Mouse (Mus musculus): Measurements from ENCODE around the gene Plppr2.

Plppr2 gene

DNA sequence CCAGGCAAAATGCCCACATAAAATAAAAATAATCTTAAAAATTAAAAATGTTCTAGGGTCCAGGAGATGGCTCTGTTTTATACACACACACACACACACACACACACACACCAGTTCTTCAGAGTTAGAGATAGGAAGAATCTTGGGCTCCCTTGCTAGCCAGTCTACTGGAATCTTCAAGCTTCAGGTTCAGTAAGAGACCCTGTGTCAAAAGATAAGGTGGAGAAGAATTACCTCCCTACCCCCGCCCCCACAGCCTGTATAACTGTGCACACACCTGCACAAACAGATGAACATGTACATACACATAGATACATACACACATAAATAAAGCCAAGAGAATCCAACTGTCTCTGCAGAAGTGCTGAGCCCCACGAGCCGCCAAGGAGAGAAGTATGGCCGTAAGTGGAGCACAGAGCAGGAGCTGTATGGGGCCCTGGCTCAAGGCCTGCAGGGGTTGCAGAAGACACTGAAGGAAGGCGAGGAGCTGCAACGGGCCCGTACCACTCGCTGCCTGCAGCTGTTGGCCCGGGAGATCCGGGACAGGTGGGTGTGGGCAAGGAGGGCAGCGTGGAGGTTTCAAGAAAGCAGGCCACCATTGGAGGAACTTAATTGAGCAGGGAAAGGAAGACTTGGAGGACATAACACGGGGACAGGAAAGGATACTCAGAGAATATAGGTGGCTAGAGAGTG is 4.2 kb upstream of the Plppr2 start:
- no peak for DNase-seq (ENCODE audit: low read depth, low spot score)

DNA sequence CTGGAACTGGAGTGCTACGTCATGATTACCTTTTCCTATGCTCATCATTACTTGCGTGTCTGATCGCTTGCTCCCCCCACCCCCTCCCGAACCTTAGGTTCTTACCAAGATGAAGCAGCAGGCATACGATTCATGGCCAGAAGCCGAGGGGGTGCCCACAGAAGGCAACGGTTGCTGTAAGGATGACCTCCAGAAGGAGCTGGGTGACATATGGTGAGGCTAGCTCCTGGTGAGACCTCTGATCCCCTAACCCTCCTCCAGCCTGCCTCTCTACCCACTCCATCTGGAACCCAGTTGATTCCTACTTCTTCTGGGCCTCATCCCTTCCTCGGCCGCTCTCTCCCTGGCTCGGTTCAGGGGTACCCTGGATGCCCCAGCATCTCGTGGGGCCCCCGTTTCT is 2.8 kb upstream of the Plppr2 start:
- DNase-seq (ENCODE audit: low read depth, low spot score), result no peak

DNA sequence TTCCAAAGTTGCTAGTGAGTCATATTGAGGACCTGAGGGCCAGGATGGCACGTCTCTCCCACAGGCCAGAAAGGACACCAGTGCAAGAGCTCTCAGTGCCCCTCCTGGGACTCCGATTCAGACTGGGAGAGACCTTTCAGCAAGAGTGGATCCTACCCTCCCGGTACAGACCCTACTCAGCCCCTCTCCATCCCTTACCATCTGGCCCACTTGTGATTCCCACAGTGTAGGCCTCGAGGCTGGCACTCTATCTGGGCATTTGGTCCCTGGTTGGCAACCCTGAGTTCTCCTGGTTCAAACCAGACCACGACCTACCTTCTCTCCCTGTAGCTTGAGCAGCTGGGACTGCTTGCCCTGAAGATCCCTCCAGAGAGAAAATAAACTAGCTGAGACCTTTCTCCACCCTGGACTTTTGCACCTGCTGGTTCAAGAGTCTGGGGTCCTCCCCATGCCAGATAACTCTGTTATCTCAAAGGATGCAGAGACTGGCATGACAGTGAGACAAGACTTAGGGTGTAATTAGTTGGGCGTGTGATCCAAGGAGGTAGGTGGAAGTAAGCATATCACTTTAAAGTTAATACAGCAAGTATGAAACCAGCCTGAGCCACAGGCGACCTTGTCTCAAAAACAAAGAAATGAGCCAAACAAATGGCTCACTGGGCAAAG is 1.2 kb upstream of the Plppr2 start:
- DNase-seq (ENCODE audit: low read depth, low spot score), result no peak

DNA sequence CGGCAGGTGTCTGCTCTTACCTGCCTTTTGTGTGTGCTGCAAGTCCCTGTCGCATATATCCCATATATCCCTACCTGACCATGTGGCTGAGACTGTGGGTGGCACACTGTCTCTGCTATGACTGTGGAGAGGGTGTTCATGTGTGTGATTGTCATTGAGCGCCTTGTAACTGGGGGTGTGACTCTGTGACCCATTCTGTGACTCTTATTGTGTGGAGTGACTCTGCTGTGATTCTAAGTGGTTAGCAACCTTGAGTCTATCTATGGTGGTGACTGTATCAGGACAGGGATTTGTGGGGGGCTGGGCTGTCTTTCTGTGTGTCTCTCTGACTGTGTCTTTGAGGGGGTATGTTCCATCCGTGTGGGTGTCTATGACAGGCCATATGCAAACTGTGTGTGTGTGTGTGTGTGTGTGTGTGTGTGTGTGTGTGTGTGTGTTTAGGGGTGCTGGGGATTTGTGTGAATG is 910 bp downstream of the Plppr2 start:
- no peak for DNase-seq (ENCODE audit: low read depth, low spot score)

DNA sequence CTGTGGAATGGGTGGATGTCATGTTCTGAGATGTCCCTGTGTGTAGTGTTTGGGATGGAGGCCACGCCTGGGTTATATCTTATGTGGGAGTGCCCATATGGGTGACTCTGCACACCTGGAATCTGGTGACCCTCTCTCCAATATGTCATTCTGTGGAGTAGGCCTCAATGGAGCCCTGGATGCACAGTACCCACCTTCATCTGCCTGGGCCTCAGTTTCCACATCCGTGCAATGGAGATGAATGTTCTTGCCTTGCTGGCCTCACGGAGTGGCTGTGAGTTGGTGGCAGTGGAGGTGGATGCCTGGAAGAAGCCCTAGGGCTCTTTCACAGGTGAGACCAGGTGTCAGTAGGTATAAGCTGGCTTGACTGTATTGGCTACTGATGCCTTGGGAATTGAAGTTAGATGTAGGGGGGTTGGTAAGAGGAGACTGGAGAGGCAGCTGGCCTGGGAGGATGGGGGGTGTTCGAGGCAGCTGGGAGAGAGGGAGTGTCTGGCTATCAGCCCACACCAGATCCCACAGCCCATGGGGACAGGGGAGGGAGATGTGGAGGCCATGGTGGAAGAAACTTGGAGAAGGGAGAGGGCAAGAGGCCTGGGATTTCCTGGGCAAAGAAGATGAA is 1.5 kb downstream of the Plppr2 start:
- no peak for DNase-seq (ENCODE audit: low read depth, low spot score)

DNA sequence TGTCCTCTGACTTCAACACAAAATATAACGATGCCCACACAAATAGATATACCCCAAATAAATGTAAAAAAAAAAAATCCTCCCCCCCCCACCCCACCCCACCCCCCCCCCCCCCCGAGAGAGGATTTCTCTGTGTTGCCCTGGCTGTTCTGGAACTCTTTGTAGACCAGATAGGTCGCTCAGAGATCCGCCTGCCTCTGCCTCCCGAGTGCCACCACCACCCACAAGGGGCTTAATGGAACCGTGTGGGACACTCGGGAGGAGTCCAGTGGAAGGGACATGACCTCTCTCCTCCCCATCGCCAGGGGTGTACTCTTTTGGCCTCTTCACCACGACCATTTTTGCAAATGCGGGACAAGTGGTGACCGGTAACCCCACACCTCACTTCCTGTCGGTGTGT is 6.2 kb downstream of the Plppr2 start:
- DNase-seq (ENCODE audit: low read depth, low spot score), result no peak

DNA sequence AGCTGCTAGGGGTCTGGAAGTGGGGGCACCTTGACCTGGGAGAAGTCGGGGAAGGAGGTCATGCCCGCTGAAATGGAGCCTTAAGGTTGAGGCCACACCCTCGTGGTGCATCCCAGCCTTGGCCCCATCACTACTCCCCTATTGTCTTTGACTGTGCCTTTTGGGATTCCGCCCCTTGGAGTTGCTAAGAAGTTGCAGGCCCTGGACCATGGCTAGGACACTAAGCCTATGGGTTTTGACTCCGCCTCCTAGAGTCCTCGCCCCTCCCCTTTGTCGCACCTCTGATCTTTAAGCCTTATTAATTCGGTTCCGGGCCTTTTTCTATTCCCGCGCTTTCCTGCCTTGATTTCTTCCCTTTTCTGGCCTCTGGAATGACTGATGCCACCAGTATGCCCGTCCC is 6.8 kb downstream of the Plppr2 start:
- no peak for DNase-seq (ENCODE audit: low read depth, low spot score)

DNA sequence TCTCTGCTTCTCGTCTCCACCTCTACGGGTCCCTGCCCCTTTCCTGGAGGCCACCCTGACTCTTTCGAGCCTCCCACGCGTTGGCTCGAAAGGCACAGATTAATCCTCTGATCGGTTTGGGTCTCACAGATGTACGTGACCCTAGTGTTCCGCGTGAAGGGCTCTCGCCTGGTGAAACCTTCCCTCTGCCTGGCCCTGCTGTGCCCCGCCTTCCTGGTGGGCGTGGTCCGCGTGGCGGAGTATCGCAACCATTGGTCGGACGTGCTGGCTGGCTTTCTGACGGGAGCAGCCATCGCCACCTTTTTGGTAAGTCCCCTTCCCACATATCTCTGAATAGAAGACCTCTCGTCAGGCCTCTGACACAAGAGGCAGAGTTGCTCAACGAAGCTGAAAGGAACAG is 7.4 kb downstream of the Plppr2 start:
- DNase-seq (ENCODE audit: low read depth, low spot score), result no peak

DNA sequence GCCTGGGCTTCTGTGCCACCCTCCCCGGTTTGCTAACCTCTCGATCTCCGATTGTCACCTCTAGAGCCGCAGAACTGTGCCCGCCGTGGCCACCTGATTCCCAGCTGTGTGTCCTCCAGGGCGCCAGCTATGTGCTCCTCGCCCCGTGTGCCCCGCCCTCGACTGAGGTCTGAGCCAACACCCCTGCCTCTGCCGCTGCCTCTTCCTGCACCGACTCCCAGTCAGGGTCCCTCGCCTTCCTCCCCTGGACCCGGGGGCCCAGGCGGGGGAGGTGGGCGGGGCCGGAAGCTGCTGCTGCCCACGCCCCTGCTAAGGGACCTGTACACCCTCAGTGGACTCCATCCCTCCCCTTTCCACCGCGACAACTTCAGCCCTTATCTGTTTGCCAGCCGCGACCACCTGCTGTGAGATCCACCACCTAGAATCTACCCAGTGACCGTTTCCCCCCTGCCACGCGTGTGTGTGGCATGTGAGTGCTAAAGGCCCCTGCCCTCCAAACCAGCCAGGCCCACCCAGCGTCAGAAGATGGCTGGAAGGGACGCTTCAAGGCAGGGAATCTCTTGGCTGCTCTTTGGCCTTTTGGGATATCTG is 10.8 kb downstream of the Plppr2 start:
- no peak for DNase-seq (ENCODE audit: low read depth, low spot score)

DNA sequence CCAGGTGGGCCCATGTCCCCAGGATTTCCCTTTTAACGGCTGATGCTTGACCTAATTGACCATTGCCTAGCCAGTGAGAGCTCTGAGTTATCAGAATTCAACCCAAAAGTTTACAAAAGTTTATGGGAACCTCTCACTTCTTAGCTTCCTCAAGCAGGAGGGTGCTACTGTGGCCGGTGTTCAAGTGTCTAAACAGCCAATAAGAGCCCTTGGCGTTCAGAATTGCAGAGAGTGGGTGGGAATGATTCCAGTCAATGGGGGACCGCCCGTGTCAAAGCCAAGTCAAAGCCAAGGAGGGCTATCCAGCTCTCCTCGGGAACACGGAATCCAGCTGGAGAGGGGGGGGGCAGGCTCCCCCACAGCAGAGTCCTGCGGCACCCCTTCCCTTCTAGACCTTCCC is 11.3 kb downstream of the Plppr2 start:
- no peak for DNase-seq (ENCODE audit: low read depth, low spot score)

DNA sequence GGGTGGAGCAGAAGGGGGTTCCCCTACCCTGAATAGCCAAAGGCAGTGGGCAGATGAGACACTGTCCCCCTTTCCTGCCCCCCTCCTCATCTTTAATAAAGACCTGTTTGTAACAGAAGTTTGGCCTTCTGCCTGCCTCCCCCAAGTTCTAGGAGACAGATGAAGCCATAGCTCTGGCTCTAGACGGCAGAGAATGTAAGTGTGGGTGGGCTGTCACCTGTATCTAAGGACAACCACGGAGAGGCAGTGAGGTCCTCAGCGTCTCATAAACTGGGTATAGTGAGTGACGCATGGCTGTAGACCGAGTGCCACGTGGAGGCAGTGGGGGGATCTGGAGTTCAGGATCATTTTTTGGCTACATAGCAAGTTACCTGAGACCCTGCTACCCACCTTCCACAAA is 12.0 kb downstream of the Plppr2 start:
- DNase-seq (ENCODE audit: low read depth, low spot score), result no peak

DNA sequence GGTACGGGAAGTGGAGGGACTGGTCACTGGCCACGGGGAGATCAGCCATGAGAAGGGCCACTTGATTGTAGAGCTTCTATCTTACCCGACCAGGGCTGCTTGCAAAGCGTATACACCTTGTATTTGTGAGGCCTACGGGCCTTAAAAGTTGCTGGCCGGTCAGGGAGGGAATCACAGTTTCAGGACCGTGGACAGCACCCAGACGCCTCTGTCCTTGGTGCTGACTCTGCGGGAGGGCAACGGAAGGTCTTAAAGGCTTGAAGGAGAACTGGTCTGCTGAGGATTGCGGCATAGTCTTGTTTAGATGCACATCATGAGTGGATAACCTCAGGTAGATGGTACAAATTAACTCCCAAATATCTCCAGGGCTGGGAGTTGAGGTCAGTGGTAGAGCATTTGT is 13.5 kb downstream of the Plppr2 start:
- peak; percentile 82 for DNase-seq (ENCODE audit: low read depth, low spot score)

DNA sequence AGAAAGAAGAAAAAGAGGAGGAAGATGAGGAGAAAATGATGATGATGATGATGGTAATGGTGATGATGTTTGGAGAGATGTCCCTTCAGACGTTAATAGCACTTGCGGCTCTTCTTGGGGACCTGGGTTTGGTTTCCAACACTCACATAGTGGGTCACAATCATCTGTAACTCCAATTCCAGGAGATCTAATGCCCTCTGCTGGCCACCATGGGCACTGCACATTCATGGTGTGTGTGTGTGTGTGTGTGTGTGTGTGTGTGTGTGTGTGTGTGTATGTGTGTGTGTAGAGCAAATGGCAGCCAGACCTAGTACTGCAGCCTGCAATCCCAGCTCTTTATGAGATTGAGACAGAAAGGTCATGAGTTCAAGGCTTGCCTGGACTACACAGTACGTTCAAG is 15.1 kb downstream of the Plppr2 start:
- DNase-seq (ENCODE audit: low read depth, low spot score), result no peak

DNA sequence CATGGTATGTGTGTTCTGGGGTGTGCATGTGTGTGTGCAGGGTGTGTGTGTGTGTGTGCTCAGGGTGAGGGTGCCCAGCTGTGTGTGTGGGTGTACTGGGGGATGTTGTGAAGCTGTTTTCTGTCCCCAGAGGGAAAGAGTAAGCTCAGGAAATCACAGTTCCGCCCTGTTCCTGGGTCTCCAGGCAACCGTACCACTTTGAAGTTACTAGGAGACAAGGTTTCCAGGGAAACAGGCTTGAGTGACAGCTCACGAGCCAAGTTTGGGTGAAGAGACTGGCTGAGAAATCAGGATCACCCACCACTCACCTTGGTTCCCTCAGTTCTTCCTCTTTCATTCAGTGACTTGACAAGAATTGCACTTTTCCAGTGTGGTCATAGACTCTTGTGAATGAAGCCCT is 16.8 kb downstream of the Plppr2 start:
- DNase-seq (ENCODE audit: low read depth, low spot score), result no peak

DNA sequence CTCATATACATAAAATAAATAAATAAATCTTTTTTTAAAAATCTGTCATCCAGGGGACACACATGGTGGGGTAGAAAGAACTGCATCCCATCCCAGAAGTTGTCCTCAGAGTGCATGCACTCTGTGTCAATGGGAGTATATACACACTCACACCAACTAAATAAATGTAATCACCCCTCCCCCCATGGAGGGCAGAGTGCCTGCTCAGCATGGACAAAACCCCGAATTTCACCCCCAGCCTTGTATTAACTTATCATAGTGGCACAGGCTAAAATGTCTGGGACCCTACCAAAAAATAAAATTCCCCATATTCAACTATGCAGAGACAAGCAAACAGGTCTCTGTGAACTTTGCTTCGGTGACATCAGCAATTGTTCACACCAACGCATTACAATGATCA is 17.8 kb downstream of the Plppr2 start:
- no peak for DNase-seq (ENCODE audit: low read depth, low spot score)

DNA sequence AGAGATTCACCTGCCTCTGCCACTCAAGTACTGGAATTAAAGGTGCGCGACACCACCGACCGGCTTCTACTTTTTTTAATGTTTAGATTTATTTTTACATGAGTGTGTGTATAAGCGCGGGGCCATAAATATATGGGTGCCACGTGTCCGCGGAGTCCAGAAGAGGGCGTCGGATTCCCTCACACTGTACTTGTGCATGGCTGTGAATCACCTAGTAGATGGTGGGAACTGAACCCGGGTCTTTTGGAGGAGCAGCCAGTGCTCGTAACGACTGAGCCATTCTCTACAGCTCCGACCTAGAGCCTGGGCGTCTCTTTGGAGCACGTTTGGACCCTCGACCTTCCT is 18.4 kb downstream of the Plppr2 start:
- no peak for DNase-seq (ENCODE audit: low read depth, low spot score)

DNA sequence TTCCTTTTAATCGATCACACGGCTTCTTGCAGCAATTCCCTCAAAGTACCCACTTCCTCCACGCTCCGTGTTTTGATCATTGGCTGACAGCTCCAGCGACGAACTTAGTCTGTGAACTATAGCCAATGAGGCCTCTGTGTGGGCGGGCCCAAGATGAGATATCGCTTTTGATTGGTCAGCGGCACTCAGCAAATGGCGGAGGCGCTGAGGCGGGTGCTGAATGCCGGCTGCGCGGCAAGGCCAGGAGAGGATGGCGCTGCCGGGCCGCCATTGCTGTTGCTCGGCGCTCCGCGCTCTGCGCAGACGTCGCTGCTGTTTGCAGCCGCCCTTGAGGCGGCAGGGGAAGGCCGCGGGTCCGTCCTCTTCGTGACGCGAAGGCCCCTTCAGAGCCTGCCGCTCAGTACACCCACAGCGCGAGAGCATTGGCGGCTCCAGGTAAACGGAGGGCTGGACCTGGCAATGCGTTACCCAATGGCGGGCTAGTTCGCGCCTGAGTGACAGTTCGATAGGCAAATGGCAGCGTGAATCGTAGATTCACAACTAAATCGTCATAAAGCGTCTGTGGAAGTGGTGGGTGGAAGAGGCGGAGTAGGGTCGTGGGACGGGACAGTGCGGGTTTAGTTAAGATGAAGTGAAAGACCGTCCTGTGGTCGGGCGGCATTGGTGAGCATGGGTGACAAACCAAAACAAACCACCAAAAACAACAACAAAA is 18.9 kb downstream of the Plppr2 start, which contains the start of gene Swsap1:
TSS of gene Swsap1 (plus strand) at position 186 of the 712 bp plus-strand sequence.
- DNase-seq (ENCODE audit: low read depth, low spot score), result peak; percentile 98

DNA sequence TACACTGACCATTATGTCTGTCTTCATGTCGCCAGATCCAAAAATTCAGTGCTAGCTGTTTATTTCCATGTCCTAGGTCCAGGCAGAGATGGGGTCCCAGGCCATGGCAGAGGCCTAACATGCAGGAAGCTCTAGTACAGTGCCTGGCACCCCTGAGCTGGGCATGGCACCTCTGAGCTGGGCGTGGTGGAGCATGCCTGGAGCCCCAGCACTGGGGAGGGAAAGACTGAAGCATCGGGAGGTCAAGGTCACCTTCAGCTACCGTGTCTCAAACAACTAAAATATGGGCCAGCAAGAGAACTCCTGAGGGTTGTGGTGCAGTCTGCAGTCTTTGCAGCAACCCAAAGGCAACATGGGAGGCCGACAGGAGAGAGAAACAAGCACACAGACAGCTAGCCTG is 21.5 kb downstream of the Plppr2 start:
- DNase-seq (ENCODE audit: low read depth, low spot score), result no peak

DNA sequence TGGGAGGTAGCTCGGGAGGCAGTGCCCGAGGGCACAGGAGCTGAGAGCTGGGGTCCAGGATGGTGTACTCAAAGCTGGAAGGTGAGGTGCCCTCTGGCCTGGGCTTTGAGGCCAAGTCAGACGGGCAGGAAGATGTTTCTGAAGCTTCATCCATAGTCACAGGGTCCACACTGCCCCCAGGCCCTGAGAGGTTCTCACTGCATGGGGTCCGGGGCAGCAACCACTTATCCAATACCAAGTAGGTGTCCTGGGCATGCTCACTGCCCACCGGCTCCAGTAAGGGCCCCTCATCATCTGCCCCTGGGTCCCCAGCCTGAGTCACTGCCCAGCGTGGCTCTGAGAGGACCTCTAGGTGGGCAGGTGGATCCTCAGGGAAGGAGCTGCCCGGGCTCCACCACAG is 22.4 kb downstream of the Plppr2 start:
- no peak for DNase-seq (ENCODE audit: low read depth, low spot score)

DNA sequence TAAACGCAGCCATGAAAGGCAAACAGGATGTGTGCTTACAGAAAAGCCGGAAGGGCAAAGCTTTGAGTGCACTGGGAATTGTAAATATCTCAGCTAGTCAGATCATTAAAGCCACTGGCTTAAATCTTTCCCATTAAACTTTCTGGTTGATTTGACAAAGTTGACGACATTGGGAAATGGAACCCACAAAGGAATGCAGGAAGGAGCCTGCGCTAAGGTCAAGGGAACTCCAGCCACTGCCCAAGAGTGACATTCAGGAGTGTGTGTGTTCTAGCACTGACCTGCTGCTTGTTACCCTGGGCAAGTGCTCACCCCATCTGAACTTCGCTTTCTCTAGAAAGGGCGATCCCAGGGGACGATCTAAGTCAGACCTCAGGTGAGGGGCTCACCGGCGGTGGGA is 23.3 kb downstream of the Plppr2 start:
- DNase-seq (ENCODE audit: low read depth, low spot score), result no peak

DNA sequence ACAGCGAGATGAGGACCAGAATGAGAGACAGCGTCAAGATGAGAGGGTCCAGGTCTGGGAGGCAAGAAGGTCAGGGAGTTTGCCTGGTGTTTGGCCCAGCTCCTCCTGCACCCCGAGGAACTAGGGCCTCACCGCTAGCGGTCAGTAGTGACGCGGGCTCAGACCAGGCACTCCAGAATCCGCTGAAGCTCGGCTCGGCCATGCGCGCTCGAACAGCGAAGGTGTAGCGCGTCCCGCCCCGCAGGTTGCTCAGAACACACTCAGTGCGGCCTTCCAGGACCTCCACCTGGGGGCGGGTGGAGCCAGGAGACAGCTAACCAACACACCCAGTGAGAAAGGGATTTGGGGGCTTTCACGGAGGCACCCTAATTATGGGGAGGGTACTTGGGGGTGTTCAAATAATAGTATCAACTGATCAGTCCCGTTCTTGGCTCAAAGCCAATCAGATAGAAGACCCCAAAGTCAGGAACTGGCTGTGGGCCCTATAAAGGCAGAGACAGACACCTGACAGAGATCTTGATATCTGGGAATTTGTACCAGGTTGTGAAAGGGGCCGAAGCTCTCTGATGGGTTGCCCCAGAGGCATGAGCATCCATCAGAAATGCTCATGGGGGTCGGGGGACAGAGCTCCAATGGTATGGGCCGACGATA is 23.9 kb downstream of the Plppr2 start:
- DNase-seq (ENCODE audit: low read depth, low spot score), result no peak
